Mouse (Mus musculus) layer of hippocampus, postnatal 36 days (tissue): ENCODE measurements around the gene Mast4. TPM values are rescaled to one million over a fixed set of nuclear protein-coding genes. Genes with fewer than 3 reads are reported as not detected.
A peak's percentile ranks its signal among the peaks of the same experiment; 100 is the strongest.
"Not testable (repeated sequence)": the region's sequence is repeated elsewhere in the genome, so short reads cannot be mapped to it uniquely, and the experiment has no call there.

Experiments used
- DNase-seq, 2 experiments: peaks; one replicate each; pipeline ENCODE4 v3.0.0; 2022
- total RNA-seq, 2 experiments: library from RNA; stranded (reverse); gene quantifications; 2 replicates each; pipeline ENCODE4 v1.2.3; 2021

Mast4 gene
- 10 to 100 TPM; 53.3 to 74.6 TPM for total RNA-seq

GRCm38 (mm10) chr13:103334392-103334686, at the start of gene Mast4:
Gene Mast4 (minus strand): TSS chr13:103334497.
- DNase-seq, result peak; percentile 86 to 88

- DNase-seq, result no peak
These were observed 40.2 kb upstream of the Mast4 start for GRCm38 (mm10) chr13:103374495-103374894.

DNA sequence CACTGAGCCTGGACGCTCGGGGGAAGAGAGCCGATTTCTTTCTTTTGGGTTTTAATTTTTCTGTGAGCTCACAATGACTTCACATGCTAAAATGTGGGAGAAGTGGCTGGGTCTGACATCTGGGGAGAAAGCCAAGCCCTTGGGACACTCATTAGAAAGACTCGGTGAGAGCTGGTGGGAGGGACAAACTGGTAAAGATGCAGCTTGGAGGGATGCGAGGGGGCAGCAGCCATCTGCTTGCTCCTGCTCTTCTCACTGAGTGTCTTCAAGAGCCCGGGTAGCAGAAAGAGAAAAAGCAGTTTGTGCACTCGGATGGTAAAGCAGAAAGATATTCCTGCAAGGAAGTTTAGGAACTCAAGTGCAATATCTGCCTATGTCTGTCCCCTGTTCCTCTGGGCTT, 34.9 kb upstream of the Mast4 start:
- peak in 1 of 2 experiments; percentile 9 for DNase-seq

DNA sequence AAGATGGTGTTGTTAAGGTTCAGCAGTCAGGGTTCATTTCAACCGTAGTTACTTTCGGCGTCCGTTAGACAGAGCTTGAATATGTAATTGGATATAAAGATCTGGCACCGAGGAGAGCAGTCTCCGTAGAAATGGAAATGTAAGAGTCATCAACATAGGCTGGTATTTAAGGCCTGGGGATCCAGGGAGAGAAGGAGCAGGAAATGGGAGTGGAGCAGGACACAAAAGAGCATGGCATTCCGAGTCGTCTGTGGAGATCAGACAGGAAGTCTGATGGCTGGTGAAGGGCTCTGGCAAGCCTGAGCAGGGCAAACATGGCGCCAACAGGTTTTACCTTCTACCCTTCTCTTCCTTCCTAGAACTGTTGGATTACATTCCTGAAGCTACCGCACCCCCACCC, 28.9 kb upstream of the Mast4 start:
- no peak for DNase-seq

GRCm38 (mm10) chr13:103357415-103357814, 23.1 kb upstream of the Mast4 start:
- not testable (repeated sequence) for DNase-seq

DNA sequence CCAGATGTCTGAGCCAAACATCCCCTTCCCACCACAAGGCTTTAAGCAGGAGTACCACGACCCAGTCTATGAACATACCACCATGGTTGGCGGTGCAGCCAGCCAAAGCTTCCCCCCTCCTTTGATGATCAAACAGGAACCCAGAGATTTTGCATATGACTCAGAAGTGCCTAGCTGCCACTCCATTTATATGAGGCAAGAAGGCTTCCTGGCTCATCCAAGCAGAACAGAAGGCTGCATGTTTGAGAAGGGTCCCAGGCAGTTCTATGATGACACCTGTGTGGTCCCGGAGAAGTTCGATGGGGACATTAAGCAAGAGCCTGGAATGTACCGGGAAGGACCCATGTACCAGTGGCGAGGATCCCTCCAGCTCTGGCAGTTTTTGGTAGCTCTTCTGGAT, 22.6 kb upstream of the Mast4 start:
- not testable (repeated sequence) for DNase-seq

- DNase-seq, result no peak
These were observed 20.4 kb upstream of the Mast4 start for GRCm38 (mm10) chr13:103354737-103355136.

- no peak for DNase-seq
These were observed 10.5 kb upstream of the Mast4 start for GRCm38 (mm10) chr13:103344749-103345148.

DNA sequence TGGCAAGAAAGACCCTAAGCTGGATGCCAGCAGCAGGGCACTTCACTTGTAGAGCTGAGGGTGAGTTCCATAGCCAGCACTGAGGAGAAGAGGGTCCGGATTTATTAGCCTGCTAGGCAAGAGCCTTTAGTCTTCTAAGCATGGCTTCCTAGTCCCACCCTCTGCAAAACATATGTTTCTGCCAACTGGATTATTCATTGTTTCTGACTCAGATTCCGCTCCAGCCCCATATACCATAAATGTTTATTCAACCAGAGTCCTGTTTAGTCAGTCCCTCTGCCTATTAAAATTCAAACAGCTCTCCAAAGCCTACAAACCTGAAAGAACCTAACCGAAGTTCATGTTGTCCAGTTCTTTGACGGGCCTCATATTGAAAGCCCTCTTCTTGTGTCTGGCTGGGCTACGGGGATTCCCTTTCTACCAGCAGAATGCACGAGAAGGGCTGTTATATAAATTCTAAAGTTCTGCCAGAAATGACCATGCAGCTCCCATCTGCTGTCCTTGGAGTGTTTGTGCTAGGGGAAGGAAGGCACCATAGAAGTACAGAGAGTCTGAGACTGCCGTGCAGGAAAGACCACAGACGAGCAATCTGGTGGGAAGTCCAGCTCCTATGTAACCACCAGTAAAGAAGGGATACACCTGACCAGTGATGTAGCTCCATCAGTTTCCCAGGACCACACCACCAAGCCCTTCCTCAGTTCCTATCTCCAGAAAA, 9.9 kb upstream of the Mast4 start:
- DNase-seq, result no peak

- DNase-seq, result no peak
These were observed 6.7 kb upstream of the Mast4 start for GRCm38 (mm10) chr13:103341031-103341430.

DNA sequence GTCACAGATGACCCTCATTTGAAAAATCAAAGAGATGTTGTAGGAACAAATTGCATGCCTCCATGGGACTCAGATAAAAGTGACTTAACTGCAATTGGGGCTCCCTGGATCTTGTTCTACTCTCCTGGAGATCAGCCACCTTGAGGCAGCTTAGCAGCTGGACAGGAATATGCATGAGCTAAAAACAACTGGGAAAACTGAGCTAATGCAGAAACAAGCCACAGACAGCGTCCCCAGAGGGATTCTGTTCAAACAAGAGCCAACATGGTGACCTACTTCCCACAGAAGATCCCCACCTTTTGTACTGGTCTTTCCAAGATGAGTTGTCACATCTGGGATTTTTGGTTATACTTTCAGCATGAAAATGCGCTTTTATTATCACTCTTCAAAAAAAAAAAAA, 4.3 kb upstream of the Mast4 start:
- no peak for DNase-seq

GRCm38 (mm10) chr13:103336237-103336636, 1.9 kb upstream of the Mast4 start:
- DNase-seq, result no peak

DNA sequence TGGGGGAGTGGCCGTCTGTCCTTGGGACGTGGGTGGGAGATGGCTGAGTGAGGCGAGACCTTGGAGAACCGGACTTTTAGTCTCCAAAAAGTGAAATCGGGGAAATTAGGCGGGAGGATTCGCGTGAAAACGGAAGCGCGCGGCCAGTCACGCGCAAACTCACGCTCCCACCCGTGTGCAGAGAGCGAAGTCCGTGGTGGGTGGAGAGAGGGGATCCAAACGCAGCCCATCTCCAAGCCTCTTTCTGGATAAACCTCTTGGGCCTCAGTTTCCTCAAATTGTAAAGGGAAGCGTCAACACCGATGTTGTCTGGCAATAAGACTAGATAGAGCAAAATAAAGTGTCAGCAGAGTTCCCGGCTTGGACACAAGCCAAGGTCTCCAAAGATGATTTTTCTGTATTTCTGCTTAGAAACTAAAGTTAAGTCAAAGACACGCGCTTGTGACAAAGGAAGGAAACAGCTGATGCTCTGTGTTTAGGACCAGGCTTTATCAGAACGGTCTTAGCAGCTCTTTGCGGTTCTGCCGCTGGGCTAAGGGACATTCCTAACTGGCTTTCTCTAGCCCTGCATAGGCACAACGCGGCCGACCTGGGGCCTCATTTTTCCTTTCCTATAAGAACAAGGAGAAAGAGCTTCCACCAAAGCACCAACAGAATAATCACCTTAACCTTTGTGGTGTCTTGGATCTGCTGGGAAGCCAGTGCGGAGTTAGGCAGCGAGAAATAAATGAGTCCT, 594 bp upstream of the Mast4 start:
- peak in 1 of 2 experiments; percentile 3 for DNase-seq

- peak; percentile 28 to 36 for DNase-seq
These were observed 501 bp downstream of the Mast4 start for GRCm38 (mm10) chr13:103333601-103334391.

GRCm38 (mm10) chr13:103333153-103333552, 1.1 kb downstream of the Mast4 start:
- DNase-seq, result no peak

DNA sequence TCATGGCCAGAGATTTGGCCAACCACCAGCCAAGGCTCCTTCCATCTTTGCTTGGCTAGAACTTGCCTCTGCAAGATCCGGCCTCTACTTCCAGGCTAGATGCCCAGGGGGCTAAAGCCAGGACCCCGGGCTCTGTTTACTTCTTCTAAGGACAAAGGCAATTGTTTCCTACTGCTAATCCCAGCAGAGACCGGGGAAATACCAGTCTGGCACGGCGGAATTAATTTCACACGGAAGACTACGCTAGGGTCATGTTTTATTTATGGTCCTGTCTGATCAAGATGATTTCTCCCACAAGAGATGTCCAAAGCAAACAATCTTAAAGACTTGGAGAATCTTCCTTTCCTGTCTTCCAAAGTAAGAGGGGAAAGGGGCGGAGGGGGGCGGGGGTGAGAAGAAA, 1.6 kb downstream of the Mast4 start:
- DNase-seq, result no peak

- DNase-seq, result no peak
These were observed 3.2 kb downstream of the Mast4 start for GRCm38 (mm10) chr13:103331096-103331495.

DNA sequence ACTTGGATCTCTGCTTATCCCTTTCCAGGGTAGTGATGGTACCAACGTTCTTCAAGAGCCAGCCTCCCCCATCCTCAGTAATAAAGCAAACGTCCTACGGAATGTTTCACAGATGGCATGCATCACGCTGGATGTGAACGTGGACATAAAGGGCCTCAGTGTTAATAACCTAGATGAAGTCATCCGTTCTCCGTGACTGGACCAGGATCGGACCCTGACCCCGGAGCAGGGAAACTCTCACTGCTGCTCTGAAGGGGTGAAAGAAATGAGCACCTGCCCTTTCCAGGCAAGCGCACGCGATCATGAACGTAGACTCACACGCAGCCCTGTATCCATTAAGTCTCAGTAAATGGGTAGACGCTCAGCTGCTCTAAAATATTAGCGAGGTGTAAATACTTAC, 6.0 kb downstream of the Mast4 start:
- DNase-seq, result no peak

DNA sequence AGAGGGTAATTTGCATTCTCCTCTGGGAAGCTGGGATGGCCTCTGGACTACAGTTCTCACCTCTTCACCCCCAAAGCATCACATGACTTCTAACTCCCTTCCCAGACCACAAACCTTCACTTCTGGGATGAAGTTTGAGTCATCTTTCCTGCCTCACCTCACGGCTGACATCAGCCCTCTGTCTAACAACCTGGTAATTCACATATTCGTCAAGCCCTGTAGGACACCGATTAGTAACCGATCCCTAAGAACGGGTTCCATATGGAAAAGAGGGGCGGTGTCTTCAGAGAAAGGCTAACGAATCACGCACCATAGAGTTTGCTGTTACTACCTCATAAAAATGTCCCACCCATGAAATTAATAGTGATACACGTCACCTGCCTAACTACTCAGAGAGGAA, 6.5 kb downstream of the Mast4 start:
- no peak for DNase-seq

- no peak for DNase-seq
These were observed 8.1 kb downstream of the Mast4 start for GRCm38 (mm10) chr13:103326186-103326585.

DNA sequence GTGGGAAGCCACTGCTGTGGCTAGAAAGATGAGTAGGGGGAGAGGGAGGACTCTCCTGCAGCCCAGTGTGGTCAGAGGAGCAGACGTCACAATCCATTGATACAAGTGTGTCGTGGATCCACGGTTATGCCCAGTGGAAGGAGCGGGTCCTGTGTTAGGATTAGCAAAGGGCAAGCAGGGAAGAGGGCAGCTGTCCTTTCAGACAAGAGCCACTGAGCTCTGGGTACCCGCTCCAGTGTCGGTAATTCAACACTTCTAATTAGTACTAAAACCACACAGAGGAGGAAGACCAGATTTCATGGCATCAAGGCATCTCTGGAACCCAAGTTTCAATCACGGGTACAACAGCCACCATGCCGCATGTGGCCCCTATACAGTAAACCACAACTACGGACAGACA, 14.4 kb downstream of the Mast4 start:
- DNase-seq, result no peak

DNA sequence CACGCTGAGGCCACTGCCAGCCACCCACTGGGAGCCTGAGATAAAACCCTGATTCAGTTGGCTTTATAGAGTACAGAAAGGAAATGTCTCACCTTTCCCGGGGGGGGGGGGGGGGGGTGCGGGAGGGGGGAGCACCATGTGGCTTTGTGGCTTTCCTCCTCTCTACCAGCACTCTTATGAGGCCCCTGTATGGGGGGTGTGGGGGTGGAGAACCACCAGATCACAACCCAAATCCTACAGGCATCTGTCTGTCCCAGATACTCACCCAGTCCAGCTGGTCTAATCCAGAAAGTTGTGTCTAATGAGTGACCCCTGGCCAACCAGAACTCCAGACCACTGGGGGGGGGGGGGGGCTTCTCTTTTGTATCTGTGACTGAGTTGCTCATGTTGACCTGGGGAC, 15.0 kb downstream of the Mast4 start:
- no peak for DNase-seq

GRCm38 (mm10) chr13:103316777-103317367, 17.4 kb downstream of the Mast4 start:
- no peak for DNase-seq
